Mouse (Mus musculus) testis, adult 2 months (tissue): Measurements from ENCODE around the gene Shf. TPM values are rescaled to one million over a fixed set of nuclear protein-coding genes. Genes with fewer than 3 reads are reported as not detected.
"Not testable (repeated sequence)": the region's sequence is repeated elsewhere in the genome, so short reads cannot be mapped to it uniquely, and the experiment has no call there.

Source experiments
- H3K27ac ChIP-seq: fragments of 200-500 bp; 2 replicates; pipeline ENCODE4 v1.5.1; 2012; ENCODE audit warnings: low read depth, low read length; ENCODE audit not compliant: control insufficient read depth, insufficient read depth
- H3K27me3 ChIP-seq: fragments of 200-500 bp; 2 replicates; pipeline ENCODE4 v1.6.1; 2012; ENCODE audit warnings: mild to moderate bottlenecking, low read length, moderate library complexity; ENCODE audit not compliant: control insufficient read depth, insufficient read depth
- H3K36me3 ChIP-seq: fragments of 200-500 bp; 2 replicates; pipeline ENCODE4 v1.6.1; 2012; ENCODE audit warnings: mild to moderate bottlenecking, low read length; ENCODE audit not compliant: control insufficient read depth, insufficient read depth
- H3K4me1 ChIP-seq: fragments of 200-500 bp; 2 replicates; pipeline ENCODE4 v1.6.1; 2012; ENCODE audit warnings: low read length; ENCODE audit not compliant: control insufficient read depth, insufficient read depth
- H3K4me3 ChIP-seq: fragments of 200-500 bp; 2 replicates; pipeline ENCODE4 v1.5.1; 2012; ENCODE audit warnings: low read depth, mild to moderate bottlenecking, low read length, moderate library complexity, mixed read lengths; ENCODE audit not compliant: control insufficient read depth
- CTCF ChIP-seq: fragments of 200-500 bp; IDR thresholded peaks from 2 replicates; pipeline ENCODE4 v1.5.1; 2012; ENCODE audit warnings: low read depth, mild to moderate bottlenecking, inconsistent platforms, low read length, moderate library complexity; ENCODE audit not compliant: control insufficient read depth, insufficient read depth, insufficient replicate concordance
- POLR2A ChIP-seq: fragments of 200-500 bp; IDR thresholded peaks from 2 replicates; pipeline ENCODE4 v1.6.1; 2012; ENCODE audit warnings: low read depth, mild to moderate bottlenecking, inconsistent platforms, low read length, moderate library complexity; ENCODE audit not compliant: control insufficient read depth
- polyA plus RNA-seq: library from polyadenylated mRNA; depleted of rRNA; stranded (reverse); fragments of >200 nt; gene quantifications from 2 replicates; pipeline ENCODE4 v1.2.3, GENCODE M21; 2012; rRNA removed

Shf gene
- 16.7 and 19.4 TPM in 2 replicates for polyA plus RNA-seq

DNA sequence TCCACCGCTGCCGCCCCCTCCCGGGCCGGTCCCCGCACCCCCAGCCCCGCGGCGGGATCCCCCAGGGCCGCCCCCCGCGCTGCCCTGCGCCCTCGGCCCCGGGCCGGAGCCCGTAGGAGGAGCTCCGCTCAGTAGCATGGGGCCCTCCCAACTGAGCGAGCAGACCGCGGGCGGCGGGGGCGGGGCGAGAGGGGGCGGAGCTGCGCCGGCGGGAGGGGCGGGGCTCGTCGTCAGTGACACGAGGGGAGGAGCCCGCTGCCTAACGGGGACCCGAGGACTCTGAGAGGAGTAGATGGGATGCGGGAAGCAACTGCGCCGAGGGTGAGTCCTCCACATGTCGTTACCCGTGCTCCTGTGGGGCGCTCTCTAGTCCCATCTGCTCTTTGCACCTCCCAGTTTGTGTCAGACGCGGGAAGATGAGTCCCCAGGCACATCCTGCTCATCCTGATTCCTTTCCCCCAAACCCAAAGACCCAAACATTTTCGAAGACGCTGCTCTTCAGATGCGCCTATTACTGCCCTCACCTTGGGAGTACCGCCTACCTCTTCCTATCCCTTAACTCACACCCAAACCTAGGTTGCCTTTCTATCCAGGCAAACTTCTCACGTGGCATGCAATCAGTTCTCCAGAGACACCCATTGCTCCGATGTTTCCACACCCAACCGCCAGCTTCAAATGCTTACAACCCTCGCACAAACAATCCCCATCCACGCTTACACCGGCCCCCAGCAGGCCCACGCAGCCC is at the start of gene Shf:
Gene Shf (minus strand): TSS at position 168 of the 745 bp plus-strand sequence.
- peaks cover 16% of the 10 kb centered on the region for H3K4me1 ChIP-seq
- H3K36me3 ChIP-seq = no peaks in the 10 kb centered on the region
- peak within 1 kb of the TSS; percentile 85 for H3K4me3 ChIP-seq
- no peaks in the 10 kb centered on the region for H3K27me3 ChIP-seq
- no peak within 1 kb of the TSS for H3K27ac ChIP-seq
- 0 out of 2 replicates have a peak, but pooled peaks have one; percentile 42 for TF ChIP-seq POLR2A
- TF ChIP-seq CTCF = no peak

DNA sequence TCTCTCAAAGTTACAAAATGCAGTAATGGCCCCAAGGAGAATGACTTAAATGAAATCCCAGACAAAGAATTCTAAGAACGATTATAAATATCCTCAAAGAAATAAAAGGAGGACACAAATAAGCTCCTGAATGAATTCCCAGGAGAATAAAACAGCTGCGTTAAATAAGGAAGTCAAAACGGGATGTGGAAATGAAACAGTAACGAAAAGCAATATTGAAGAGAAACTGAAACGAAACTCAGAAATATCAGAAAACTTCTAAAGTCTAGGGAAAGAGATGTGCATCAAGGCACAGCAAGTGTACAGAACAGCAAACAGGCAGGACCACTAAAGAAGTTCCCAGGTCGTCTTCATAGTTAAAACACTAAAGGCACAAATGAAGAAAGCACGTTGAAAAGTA is 40.0 kb upstream of the Shf start:
- no peak overlapping the region for H3K27ac ChIP-seq
- no peaks in the 10 kb centered on the region for H3K27me3 ChIP-seq
- no peak overlapping the region for H3K4me3 ChIP-seq
- TF ChIP-seq POLR2A (no peak), CTCF (no peak)
- no peaks in the 10 kb centered on the region for H3K36me3 ChIP-seq
- H3K4me1 ChIP-seq = no peaks in the 10 kb centered on the region

DNA sequence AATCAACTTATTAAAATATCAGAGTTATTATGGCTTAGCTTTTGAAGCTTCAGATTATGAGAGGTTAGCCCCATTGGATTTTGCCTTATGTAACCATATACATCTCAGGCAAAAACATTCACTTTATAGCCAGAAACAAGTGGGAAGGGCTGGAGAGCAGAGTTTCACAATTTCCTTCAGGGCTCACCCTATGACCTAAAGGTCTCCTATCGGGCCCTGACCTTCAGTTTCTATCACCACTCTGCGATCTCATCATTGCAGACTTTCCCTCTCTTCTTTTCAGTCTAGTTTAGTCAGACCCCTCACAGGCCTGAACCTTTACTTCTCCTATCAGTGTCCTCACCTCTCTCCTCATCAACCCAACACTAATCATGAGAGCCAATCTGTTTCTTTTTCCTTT is 38.6 kb upstream of the Shf start:
- no peak overlapping the region for H3K4me3 ChIP-seq
- no peaks in the 10 kb centered on the region for H3K4me1 ChIP-seq
- H3K27me3 ChIP-seq = no peaks in the 10 kb centered on the region
- H3K36me3 ChIP-seq = no peaks in the 10 kb centered on the region
- no peak overlapping the region for H3K27ac ChIP-seq
- TF ChIP-seq POLR2A (no peak), CTCF (no peak)

DNA sequence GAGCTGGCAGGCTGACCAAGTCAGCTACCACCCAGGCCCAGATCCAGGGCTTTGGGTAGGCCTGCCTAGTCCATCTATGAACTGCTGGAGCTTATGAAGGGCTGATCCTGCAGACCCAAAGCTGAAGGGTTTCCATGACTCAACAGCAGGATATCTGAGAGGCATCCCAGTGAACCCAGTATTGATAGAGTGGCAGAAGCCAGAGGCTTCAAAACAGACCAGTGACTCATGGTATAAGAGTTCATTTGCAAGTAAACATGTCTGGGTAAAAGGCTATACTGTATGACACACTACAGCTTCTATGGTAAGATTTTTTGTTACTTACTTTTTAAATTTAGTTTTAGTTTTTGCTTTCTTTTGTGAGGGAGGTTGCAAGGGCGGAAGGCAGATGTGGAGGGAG is 27.2 kb upstream of the Shf start:
- Histone ChIP-seq H3K27ac (no peak overlapping the region), H3K4me3 (no peak overlapping the region), H3K36me3 (no peaks in the 10 kb centered on the region), H3K4me1 (no peaks in the 10 kb centered on the region), H3K27me3 (no peaks in the 10 kb centered on the region)
- TF ChIP-seq CTCF (no peak), POLR2A (no peak)

DNA sequence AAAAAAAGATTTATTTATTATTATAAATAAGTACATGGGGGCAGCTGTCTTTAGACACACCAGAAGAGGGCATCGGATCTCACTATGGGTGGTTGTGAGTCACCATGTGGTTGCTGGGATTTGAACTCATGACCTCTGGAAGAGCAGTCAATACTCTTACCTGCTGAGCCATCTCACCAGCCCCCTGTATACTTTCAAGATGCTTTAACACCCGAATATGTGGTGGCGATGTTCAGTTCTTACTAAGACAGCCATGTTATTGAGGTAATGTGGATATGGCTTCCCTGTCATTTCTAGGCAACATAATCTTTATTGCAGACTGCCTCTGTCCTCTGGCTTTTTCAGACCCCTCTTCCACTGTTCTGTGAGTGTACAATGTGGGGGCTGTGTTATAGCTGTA is 18.2 kb upstream of the Shf start:
- H3K27me3 ChIP-seq, H3K4me3 ChIP-seq, H3K4me1 ChIP-seq: not testable (repeated sequence)

DNA sequence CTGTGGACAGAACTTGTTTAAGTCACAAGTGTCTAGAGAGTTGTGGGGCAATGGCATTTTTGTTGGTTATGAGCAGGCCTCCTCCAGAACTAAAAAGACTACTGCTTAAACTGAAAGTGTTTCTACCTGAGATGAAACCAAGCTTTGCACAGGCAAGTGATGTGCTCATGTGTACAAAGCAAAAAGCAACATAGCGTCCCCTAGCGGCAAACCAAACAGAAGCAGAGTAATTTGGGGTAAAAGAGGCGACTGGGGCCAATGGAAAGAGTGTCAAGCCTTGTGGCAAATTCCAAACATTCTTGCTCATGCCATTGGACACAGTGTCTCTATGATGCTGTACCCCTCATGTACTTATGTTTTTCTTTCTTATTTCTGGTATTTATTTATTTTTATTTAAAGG is 16.1 kb upstream of the Shf start:
- H3K27me3 ChIP-seq = no peaks in the 10 kb centered on the region
- TF ChIP-seq POLR2A (no peak), CTCF (no peak)
- H3K4me1 ChIP-seq = 0 out of 2 replicates have a peak, but pooled peaks cover 3% of the 10 kb centered on the region
- no peak overlapping the region for H3K27ac ChIP-seq
- H3K4me3 ChIP-seq = no peak overlapping the region
- H3K36me3 ChIP-seq = no peaks in the 10 kb centered on the region

More for the DNA sequence above, 18.2 kb upstream of the Shf start:
- not testable (repeated sequence) for H3K27ac ChIP-seq, H3K36me3 ChIP-seq

DNA sequence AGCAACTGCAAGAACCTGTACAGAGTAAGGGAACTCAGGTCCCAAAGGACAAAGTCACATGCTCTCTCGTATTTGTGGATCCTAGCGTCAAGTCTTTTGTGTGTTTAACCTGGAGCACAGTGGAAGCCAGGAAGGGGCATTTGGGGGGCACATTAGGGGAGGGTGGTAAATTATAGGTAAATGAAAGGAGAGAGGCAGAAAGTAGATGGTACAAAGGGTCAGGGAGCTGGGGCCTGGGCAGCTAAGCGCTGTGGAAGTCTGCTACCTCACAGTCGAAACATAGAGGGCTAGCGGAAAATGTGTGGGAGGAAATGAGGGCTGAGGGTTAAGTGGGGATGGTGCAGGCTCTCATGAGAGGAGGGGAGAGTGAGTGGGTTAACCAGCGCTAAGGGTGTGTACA is 13.2 kb upstream of the Shf start:
- H3K36me3 ChIP-seq = no peaks in the 10 kb centered on the region
- H3K27me3 ChIP-seq = no peaks in the 10 kb centered on the region
- no peak overlapping the region for H3K4me3 ChIP-seq
- no peak for TF ChIP-seq POLR2A
- no peak for TF ChIP-seq CTCF
- H3K4me1 ChIP-seq = peaks cover 3% of the 10 kb centered on the region; the same call in 1 of the 2 replicates
- no peak overlapping the region for H3K27ac ChIP-seq
